Mouse (Mus musculus) limb, embryonic 12.5 days (tissue): ENCODE measurements around the gene Sorcs3. TPM values are rescaled to one million over a fixed set of nuclear protein-coding genes. Genes with fewer than 3 reads are reported as not detected.

Source experiments
- ATAC-seq: fragments of 200-750 bp; cut with Nextera tagmentation; 2 replicates; pipeline ENCODE4 v1.8.0; 2017; ENCODE audit warnings: low read depth, moderate TSS enrichment; ENCODE audit not compliant: insufficient number of reproducible peaks, insufficient read depth, low FRiP score, low TSS enrichment
- H3K27ac ChIP-seq: fragments of 300-500 bp; sonication (generic); 2 replicates; pipeline ENCODE4 v1.5.1; 2016; ENCODE audit warnings: mild to moderate bottlenecking, moderate library complexity
- H3K27me3 ChIP-seq: fragments of 300-500 bp; sonication (generic); 2 replicates; pipeline ENCODE4 v1.6.1; 2016; ENCODE audit warnings: mild to moderate bottlenecking, moderate library complexity
- H3K36me3 ChIP-seq: fragments of 300-500 bp; sonication (generic); 2 replicates; pipeline ENCODE4 v1.6.1; 2016; ENCODE audit warnings: mild to moderate bottlenecking, moderate library complexity
- H3K4me1 ChIP-seq: fragments of 300-500 bp; sonication (generic); replicated peaks from 2 replicates; pipeline ENCODE4 v1.6.1; 2016
- H3K4me2 ChIP-seq: fragments of 300-500 bp; sonication (generic); 2 replicates; pipeline ENCODE4 v1.6.1; 2016; ENCODE audit warnings: mild to moderate bottlenecking, moderate library complexity
- H3K4me3 ChIP-seq: fragments of 300-500 bp; sonication (generic); replicated peaks from 2 replicates; pipeline ENCODE4 v1.5.1; 2016; ENCODE audit warnings: mild to moderate bottlenecking
- H3K9ac ChIP-seq: fragments of 300-500 bp; sonication (generic); replicated peaks from 2 replicates; pipeline ENCODE4 v1.6.1; 2016; ENCODE audit warnings: mild to moderate bottlenecking, moderate library complexity
- H3K9me3 ChIP-seq: fragments of 300-500 bp; sonication (generic); 2 replicates; pipeline ENCODE4 v1.6.1; 2016; ENCODE audit warnings: mild to moderate bottlenecking, moderate library complexity
- WGBS: fragments of 180-500 bp; shearing (Covaris S2); methylation state at CpG from one replicate; pipeline ENCODE4 v1.1.7; 2016; 5-methylcytosine and 5-hydroxymethylcytosine counted together
- polyA plus RNA-seq: library from polyadenylated mRNA; unstranded; fragments of >200 nt; fragmentation: Nextera tagmentation; extraction: Ambion mirVana; gene quantifications from 2 replicates; pipeline ENCODE4 v1.2.1, GENCODE M21; 2016

Gene Sorcs3
- polyA plus RNA-seq, 1 experiment from 2014 or later, result 1.7 TPM

DNA sequence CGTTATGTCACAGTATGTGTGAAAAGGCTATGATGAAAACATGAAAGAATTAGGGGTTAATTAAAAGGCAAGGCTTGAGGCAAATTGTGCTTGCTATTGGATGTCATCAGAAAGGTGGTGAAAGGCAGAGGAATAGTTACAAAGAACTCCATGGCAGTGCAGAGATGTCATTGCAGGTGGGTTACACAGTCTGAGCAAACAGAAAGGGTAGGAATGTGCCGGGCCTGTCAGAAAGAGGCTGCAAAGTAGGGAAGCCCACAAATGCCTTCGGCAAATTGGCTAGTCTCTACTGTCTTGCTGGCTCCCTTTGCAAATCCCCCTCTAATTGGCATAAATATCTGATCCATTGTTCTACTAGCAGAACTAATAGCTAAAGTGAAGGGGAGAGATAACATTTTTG lies 521.2 kb downstream of the Sorcs3 start:
- no peak overlapping the region for H3K27ac ChIP-seq
- H3K4me2 ChIP-seq, result no peak overlapping the region
- H3K27me3 ChIP-seq, result no peaks in the 10 kb centered on the region
- H3K9me3 ChIP-seq, result no peaks in the 10 kb centered on the region
- H3K4me3 ChIP-seq, result no peak overlapping the region
- H3K4me1 ChIP-seq, result no peaks in the 10 kb centered on the region
- H3K9ac ChIP-seq, result no peak overlapping the region
- no peak for ATAC-seq
- 85% methylated on average over 3 of the region's 3 CpGs for WGBS
- no peaks in the 10 kb centered on the region for H3K36me3 ChIP-seq

DNA sequence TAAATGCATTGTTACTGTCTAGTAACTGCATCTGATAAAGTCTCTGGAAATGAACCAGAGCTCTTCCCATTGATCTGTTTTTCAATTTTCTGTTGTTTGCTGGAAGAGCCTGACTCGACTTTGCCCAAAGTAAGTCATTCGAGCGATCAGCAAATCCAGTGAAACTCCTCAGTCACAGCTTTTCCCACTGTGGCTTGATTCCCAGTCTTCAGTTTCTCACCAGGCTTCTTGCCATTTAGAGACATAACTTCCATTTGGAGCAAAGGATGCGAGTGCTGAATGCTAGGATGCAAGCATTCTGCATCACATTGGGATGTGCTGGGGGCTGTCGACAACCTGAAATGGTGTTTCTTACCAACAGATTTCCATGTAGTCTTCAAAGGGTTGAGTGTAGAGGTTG lies 521.8 kb downstream of the Sorcs3 start:
- no peaks in the 10 kb centered on the region for H3K9me3 ChIP-seq
- H3K4me3 ChIP-seq, result no peak overlapping the region
- no peak overlapping the region for H3K27ac ChIP-seq
- no peaks in the 10 kb centered on the region for H3K27me3 ChIP-seq
- no peak overlapping the region for H3K9ac ChIP-seq
- H3K4me1 ChIP-seq, result no peaks in the 10 kb centered on the region
- no peaks in the 10 kb centered on the region for H3K36me3 ChIP-seq
- no peak for ATAC-seq
- no peak overlapping the region for H3K4me2 ChIP-seq
- 93% methylated on average over 5 of the region's 5 CpGs for WGBS

DNA sequence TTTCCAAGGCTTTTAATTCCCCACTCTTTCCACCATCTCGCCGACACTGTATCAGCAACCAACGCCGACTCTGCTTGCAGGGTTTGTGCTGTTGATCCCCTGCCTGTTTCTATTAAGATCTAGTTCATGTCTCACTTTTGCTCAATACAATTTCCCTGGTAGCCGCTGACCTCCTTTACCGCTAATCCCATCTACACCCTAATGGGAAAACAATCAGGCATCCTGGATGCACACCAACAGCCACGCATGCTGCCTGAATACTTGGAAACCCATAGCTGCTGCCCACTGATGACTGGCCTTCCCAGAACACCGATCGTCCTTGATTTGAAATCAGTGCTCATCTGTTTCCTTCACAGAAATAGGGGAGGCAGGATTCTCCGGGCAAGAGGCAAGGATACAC lies 525.9 kb downstream of the Sorcs3 start:
- Histone ChIP-seq H3K4me2 (no peak overlapping the region), H3K27me3 (no peaks in the 10 kb centered on the region), H3K36me3 (no peaks in the 10 kb centered on the region), H3K4me1 (no peaks in the 10 kb centered on the region), H3K9me3 (no peaks in the 10 kb centered on the region), H3K27ac (no peak overlapping the region), H3K9ac (no peak overlapping the region), H3K4me3 (no peak overlapping the region)
- ATAC-seq, result no peak
- 87% methylated on average over 10 of the region's 10 CpGs for WGBS

GRCm38 (mm10) chr19:48734370-48734769 lies 528.5 kb downstream of the Sorcs3 start:
- no peaks in the 10 kb centered on the region for H3K4me1 ChIP-seq
- no peak overlapping the region for H3K27ac ChIP-seq
- 68% methylated on average over 4 of the region's 4 CpGs for WGBS
- ATAC-seq, result no peak
- H3K9me3 ChIP-seq, result no peaks in the 10 kb centered on the region
- H3K9ac ChIP-seq, result no peak overlapping the region
- no peaks in the 10 kb centered on the region for H3K27me3 ChIP-seq
- H3K4me2 ChIP-seq, result no peak overlapping the region
- no peak overlapping the region for H3K4me3 ChIP-seq
- H3K36me3 ChIP-seq, result no peaks in the 10 kb centered on the region

DNA sequence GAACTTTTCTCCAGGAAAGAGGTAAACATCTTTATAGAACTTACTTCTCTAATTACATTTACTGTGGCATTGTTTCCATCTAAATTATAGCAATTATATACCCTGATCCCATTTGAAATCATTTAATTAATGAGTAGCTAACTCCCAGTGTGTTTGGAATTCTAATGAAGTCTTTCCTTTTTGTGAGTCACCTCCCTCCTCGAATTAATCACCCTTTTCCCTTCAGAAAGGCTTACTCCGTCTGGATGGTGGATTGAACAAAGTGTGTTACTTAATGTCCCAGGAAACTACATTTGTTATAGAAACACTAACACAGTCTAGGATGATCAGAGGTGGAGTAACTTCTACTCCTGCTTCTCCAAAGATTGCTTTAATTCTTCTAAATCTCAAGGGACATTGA lies 531.7 kb downstream of the Sorcs3 start:
- no peak overlapping the region for H3K4me2 ChIP-seq
- H3K36me3 ChIP-seq, result no peaks in the 10 kb centered on the region
- ATAC-seq, result no peak
- H3K9me3 ChIP-seq, result no peaks in the 10 kb centered on the region
- no peak overlapping the region for H3K4me3 ChIP-seq
- no peaks in the 10 kb centered on the region for H3K4me1 ChIP-seq
- no peak overlapping the region for H3K9ac ChIP-seq
- no peaks in the 10 kb centered on the region for H3K27me3 ChIP-seq
- 42% methylated on average over 2 of the region's 2 CpGs for WGBS
- H3K27ac ChIP-seq, result no peak overlapping the region

GRCm38 (mm10) chr19:48755156-48755555 lies 549.3 kb downstream of the Sorcs3 start:
- H3K36me3 ChIP-seq, result no peaks in the 10 kb centered on the region
- H3K9me3 ChIP-seq, result no peaks in the 10 kb centered on the region
- 81% methylated on average over 9 of the region's 9 CpGs for WGBS
- no peak overlapping the region for H3K4me3 ChIP-seq
- ATAC-seq, result no peak
- peaks cover 12% of the 10 kb centered on the region for H3K4me1 ChIP-seq
- H3K4me2 ChIP-seq, result no peak overlapping the region
- H3K27me3 ChIP-seq, result no peaks in the 10 kb centered on the region
- H3K9ac ChIP-seq, result no peak overlapping the region
- H3K27ac ChIP-seq, result no peak overlapping the region

DNA sequence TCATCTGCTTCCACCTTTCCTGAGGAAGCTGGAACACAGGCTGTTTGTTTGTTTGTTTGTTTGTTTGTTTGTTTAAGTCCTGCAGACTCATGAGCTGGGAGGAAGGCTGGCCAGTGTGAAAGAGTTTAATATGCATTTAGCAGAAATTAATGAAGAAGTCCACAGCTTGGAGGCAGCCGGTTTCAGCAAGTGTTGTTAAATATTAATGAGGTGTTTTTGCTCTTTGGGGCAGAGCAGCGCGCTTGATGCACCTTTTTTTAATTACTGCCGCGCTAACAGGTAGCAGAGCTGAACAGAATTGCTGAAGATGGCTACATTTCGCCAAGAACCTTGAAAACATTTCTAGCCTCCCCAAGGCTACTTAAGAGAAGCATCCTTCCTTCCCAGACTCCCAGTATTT lies 551.0 kb downstream of the Sorcs3 start:
- Histone ChIP-seq H3K9ac (no peak overlapping the region), H3K27me3 (no peaks in the 10 kb centered on the region), H3K27ac (no peak overlapping the region), H3K4me2 (peak overlapping the region; percentile 7; the same call in 1 of the 2 replicates), H3K9me3 (no peaks in the 10 kb centered on the region), H3K36me3 (no peaks in the 10 kb centered on the region), H3K4me3 (no peak overlapping the region), H3K4me1 (peaks cover 12% of the 10 kb centered on the region)
- 16% methylated on average over 6 of the region's 6 CpGs for WGBS
- no peak; the same call in 1 of the 2 replicates for ATAC-seq

GRCm38 (mm10) chr19:48766524-48766923 lies 560.7 kb downstream of the Sorcs3 start:
- WGBS, result 84% methylated on average over 2 of the region's 2 CpGs
- no peaks in the 10 kb centered on the region for H3K27me3 ChIP-seq

GRCm38 (mm10) chr19:48771565-48771964 lies 565.7 kb downstream of the Sorcs3 start:
- Histone ChIP-seq H3K9ac (no peak overlapping the region), H3K4me3 (no peak overlapping the region), H3K27ac (no peak overlapping the region), H3K9me3 (no peaks in the 10 kb centered on the region; the same call in 1 of the 2 replicates), H3K27me3 (no peaks in the 10 kb centered on the region), H3K36me3 (no peaks in the 10 kb centered on the region), H3K4me1 (0 out of 2 replicates have a peak, but pooled peaks cover 5% of the 10 kb centered on the region), H3K4me2 (no peak overlapping the region)
- ATAC-seq, result no peak
- 68% methylated on average over 2 of the region's 2 CpGs for WGBS

More at GRCm38 (mm10) chr19:48766524-48766923, 560.7 kb downstream of the Sorcs3 start:
- no peak overlapping the region for H3K4me3 ChIP-seq
- no peaks in the 10 kb centered on the region for H3K36me3 ChIP-seq
- H3K4me1 ChIP-seq, result 0 out of 2 replicates have a peak, but pooled peaks cover 5% of the 10 kb centered on the region
- no peaks in the 10 kb centered on the region for H3K9me3 ChIP-seq
- no peak overlapping the region for H3K27ac ChIP-seq
- H3K4me2 ChIP-seq, result no peak overlapping the region
- H3K9ac ChIP-seq, result no peak overlapping the region
- no peak for ATAC-seq

GRCm38 (mm10) chr19:48779095-48779765 lies 573.4 kb downstream of the Sorcs3 start:
- WGBS, result 90% methylated on average over 3 of the region's 3 CpGs
- no peak overlapping the region for H3K4me3 ChIP-seq
- no peak overlapping the region for H3K9ac ChIP-seq

DNA sequence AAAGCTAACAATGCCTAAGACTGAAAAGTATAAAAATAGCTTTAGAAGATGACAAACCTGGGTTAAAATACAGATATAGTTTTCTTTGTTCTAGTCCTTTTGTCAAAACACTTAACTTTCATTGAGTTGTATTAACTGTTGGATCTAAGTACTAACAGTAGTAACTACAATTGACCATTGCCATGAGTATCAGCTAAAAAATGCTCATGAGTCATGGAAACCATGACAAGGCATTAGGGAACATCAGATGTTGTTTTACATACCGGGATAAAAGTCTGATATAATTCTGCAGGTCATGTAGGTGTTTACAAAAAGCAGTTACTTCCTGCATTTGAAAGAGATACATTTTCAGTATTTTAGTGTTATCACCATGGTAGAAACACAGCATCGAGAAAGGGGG lies 575.0 kb downstream of the Sorcs3 start:
- Histone ChIP-seq H3K9me3 (no peaks in the 10 kb centered on the region; the same call in 1 of the 2 replicates), H3K4me3 (no peak overlapping the region), H3K9ac (no peak overlapping the region), H3K4me2 (no peak overlapping the region), H3K27me3 (no peaks in the 10 kb centered on the region), H3K4me1 (no peaks in the 10 kb centered on the region; the same call in 1 of the 2 replicates), H3K27ac (no peak overlapping the region), H3K36me3 (no peaks in the 10 kb centered on the region)
- ATAC-seq, result no peak
- 92% methylated on average over 2 of the region's 2 CpGs for WGBS

More at GRCm38 (mm10) chr19:48779095-48779765, 573.4 kb downstream of the Sorcs3 start:
- H3K4me2 ChIP-seq, result no peak overlapping the region
- no peak overlapping the region for H3K27ac ChIP-seq
- no peak for ATAC-seq
- no peaks in the 10 kb centered on the region; the same call in 1 of the 2 replicates for H3K4me1 ChIP-seq
- no peaks in the 10 kb centered on the region for H3K27me3 ChIP-seq
- no peaks in the 10 kb centered on the region; the same call in 1 of the 2 replicates for H3K9me3 ChIP-seq
- no peaks in the 10 kb centered on the region for H3K36me3 ChIP-seq
